Mouse (Mus musculus): ENCODE data around the gene Rbks.
"Not testable (repeated sequence)": the region's sequence is repeated elsewhere in the genome, so short reads cannot be mapped to it uniquely, and the experiment has no call there.

The Rbks gene

DNA sequence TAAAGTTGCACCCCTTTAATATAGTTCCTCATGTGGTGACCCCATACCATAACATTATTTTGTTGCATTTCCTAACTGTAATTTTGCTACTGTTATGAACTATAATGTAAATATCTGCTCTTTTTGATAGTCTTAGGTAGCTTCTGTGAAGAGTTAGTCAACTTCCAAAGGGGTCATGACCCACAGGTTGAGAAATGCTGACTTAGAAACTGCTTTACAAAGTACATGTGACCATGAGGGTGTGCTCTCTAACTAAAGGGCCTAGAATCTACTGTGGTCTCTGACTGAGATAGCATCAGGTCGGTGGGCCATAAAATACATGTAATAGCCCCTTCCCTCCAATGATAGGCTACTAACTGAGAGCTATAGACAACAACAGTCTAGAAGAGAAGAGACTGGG, 19.4 kb downstream of the Rbks start:
- DNase-seq (ENCODE audit: extremely low spot score), result no peak

DNA sequence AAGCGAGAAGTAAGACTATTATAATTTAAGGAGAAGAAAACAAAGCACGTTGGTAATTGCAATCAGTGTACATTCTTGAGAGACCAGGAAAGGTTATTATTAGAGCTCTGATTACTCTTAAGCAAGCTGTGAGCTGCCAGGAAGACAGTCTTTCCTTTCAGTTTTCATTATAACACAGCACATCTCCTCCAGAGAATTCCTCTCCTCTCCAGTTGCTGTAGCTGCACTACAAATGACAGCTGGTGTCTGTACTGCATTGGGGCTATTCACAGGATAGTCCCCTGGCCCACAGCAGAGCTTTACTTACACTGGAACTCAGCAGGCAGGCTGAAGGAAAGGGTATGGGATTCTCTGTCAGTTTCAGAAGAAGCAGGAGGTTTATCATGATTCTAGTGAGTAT, 24.0 kb downstream of the Rbks start:
- no peak for DNase-seq (ENCODE audit: extremely low spot score)

DNA sequence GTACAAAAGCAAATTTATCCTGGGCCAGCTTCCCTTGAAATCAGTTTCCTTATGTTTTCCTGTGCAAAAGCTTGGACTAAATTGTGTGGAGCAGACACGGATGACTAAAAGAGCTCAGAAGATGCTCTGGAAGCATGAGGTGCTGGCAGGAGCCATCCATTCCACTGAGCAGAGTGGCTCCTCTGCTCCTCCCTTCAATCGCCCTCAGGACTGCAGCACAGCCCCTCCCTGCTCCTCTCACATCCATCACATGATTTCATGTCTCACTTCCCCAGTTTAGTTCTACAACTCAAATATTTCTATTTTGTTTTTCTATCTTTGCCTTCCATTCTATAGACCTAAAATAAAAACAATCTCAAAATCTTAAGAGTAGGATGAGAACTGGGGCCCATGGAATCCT, 26.3 kb downstream of the Rbks start:
- no peak for DNase-seq (ENCODE audit: extremely low spot score)

DNA sequence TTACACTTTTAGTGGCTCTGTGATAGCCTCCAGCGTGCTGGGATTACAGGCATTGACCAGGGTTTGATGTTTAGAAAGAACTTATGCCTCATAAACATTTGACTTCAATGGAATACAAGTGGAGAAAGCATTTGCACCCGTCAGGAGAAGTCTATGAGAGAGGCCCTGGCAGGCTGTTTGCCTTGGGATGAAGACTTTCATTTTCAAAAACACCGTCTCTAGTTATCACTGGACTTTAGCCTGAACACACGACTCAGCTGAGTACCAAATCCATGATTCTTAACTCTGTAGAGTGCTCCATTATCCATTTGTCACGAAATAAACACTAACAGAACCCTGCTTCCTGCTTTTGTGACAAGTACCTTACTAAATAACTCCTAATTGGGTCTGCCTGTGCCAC, 27.4 kb downstream of the Rbks start:
- no peak for DNase-seq (ENCODE audit: extremely low spot score)

DNA sequence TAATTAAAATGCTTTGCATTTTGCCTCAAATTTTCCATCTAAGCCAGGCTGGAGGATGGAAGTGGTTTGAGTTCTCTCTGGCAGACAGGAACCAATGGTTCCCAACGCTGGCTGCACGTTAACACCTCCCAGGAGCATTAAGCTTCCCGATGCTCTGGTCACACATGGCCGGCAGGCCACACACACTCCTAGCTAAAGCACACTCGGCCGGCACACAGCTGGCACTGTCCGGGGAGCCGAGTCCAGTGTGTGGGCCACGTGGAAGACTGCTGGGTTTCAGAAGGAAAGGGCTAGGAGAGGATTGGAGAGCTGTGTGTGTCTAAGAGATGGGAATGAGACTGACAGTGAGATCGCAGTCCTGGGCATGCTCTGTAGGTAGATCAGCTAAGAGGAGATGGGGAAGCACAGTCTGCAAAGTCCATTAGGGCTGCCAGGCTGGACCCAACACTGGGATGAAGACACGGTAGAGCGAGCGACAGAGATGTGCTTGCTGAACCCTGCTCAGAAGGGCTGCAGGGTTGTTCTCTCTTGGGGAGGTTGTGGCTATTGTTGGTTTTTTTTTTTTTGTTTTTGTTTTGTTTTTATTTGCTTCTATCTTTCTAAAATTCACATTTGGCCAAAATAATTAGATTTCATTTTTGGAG, 29.0 kb downstream of the Rbks start:
- no peak for DNase-seq (ENCODE audit: extremely low spot score)

DNA sequence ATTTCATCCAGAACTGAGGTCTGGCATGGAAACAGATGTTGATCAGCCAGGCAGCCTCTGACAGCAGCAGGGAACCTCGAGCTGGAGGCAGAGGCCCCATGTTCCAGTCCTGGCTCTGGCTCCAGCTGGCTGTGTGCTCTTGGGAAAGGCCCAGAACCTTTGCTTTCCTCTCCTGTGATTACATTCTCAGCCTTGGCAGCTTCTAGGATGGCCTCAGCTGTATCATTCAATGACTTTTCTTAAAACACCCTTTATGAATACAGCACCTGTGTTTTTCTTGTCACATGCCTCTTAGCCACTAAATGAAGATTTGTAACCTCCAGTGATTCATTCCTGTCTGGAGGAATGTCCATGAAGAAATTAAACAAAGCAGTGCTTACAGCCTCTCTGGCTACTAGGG, 31.3 kb downstream of the Rbks start:
- DNase-seq (ENCODE audit: extremely low spot score), result no peak

DNA sequence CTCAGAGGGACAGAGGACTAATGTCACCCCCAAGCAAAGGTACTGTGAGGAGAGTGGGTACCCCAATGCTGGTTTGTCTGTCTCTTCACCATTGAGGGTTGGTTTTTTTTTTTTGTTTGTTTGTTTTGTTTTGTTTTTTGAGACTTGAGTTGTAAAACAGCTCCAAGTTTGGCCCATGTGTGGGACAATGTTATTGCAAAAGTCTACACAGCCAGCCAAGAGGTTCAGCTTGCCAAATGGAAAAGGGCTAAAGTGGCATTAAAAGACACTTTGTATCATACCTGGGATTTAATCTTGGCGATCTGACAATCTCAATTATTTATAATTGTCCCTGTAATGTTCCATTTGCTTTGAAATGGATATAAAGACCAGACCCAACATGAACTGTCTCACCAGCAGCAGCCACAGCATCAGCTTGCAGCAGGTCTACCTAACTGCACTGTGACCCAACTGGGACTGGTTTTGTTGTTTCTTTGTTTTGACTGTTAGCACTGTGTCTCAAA, 41.7 kb downstream of the Rbks start:
- DNase-seq (ENCODE audit: extremely low spot score), result no peak

DNA sequence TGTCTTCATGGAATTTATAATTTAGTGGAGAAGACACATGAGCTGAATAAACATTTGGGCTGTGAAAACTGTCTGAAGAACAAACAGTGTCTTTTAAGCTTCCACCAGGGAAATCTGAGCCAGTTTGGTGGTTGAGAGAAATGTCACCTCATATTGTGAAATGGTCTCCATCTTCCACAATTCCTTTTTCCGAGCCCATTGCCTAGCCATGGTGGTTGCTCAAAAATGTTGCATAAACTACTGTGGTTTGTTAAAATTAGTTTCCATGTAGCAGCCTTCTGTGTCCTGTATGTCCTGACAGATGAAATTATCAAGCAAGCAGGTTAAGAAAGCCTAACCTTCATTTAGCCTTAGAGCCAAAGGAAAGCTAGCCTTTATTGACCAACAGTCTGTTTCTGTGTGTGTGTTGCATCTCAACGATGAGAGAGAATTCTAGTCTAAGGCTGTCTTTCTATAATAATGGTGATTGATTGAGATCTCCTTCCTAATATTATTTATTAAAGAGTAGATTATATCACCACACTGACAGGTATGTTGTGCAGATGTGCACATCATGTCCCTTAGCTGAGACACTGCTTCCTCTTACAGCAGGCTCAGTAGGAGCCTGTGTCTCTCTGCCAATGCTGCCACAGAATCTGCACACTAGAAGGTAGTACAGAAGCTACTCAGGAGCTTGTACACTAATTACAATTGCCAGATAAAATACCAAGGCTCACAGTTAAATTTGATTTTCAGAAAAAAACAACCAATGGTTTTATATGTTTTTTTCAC, 46.7 kb downstream of the Rbks start:
- DNase-seq (ENCODE audit: extremely low spot score), result no peak

DNA sequence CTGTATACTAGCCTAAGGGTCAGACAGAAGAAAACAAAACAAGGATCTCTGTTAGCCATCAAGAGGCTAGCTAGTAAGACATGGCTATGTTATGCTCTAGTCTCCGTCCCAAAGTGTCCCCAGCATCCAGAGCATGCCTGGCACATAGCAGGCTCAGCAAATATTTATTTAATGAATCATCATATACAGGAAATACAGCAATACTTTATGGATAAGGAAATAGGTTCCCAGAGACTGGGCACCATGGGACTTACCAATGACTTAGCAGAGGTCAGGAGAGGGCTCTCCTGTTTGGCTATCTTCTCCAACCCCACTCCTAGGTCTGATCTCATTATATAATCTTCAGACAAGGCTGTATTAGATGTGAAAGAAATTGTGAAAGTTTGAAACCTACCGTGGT, 50.1 kb downstream of the Rbks start:
- no peak for DNase-seq (ENCODE audit: extremely low spot score)

DNA sequence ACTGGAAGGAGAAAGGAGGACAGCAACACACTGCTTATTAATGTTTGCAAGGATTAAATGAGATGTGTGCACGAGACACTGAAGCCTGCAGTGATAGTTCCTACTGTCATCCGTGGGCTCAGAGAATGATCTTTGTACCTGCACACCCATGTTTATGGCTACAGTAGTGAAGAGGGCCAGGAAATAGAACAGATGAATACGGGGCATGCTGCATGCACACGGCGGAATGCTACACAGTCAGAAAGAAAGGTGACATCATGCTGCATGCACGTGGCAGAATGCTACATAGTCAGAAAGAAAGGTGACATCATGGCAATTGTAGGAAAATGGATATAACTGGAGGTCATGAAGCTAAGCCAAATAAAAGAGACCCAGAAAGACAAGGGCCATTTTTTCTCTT, 50.9 kb downstream of the Rbks start:
- no peak for DNase-seq (ENCODE audit: extremely low spot score)

DNA sequence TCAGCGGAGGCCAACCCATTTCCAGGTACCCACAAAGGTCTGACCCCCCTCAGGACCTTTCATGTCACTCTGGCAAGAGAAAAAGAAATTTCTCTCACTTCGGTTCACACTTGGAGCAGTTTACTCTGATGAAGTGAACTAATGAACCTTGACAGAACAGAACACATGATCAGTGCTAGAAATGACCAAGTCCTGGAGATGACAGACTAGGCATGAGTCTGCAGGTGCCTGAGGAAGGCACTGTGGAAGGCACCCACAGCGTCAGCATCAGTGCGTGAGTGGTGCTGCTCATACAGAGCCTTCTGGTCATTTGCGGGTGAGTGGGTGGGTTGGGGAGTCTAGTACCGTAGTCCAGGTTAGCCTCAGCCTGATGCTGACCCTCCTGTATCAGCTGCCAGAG, 51.6 kb downstream of the Rbks start:
- DNase-seq (ENCODE audit: extremely low spot score), result no peak

DNA sequence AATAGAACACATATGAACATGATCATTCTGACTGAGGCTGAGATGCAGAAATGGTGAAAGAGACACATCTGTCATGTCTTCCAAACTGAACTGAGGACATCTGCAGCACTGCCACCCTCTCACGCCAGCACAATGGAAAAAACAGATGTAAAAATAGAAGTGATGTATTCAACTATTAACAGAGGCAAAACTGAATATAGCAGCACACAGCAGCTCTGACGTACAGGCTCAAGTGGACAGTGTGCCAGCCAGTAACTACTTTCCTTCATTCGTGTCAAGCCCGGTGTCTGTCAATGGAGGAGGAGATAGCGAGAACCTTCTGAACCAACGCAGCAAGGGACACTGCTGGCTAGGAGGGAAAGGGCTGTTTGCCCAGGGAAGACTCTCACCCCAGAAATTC, 52.6 kb downstream of the Rbks start:
- DNase-seq (ENCODE audit: extremely low spot score), result no peak

DNA sequence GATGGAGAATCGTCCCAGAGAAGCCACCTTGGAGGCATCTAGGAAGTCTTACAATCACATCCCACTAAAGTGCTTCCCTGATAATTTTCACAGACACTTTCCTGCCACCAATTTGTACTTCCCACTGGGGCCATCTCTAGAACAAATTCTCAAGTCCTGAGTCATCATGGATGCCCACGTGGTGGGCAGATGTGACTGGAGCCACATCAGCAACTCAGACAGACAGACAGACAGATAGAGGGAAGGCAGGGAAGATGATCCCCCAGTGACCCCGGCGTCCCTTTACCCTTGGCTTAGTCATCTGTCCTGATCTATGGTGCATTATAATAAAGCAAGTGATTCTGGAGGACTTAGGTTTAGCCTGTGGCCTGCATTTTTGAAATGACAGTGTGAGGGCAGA, 53.2 kb downstream of the Rbks start:
- DNase-seq (ENCODE audit: extremely low spot score), result no peak

DNA sequence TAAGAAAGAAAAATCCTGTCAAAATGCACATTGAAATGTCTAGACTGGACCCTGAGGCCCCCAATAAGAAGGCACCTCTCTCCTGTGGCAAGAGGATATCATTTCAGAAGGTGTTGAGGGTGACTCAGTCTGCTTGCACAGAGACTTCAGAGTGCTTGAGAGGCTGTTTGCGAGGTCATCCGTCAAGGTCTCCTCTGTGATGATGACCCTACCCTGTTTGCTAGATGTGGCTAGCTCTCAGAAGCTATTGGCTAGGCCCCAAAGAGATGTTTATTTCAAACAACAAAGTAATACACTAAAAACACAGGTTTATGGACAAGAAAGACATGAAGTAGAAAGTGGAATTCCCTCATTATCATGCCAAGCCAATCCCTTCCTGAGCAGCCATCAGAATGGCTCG, 55.1 kb downstream of the Rbks start:
- DNase-seq (ENCODE audit: extremely low spot score), result no peak

DNA sequence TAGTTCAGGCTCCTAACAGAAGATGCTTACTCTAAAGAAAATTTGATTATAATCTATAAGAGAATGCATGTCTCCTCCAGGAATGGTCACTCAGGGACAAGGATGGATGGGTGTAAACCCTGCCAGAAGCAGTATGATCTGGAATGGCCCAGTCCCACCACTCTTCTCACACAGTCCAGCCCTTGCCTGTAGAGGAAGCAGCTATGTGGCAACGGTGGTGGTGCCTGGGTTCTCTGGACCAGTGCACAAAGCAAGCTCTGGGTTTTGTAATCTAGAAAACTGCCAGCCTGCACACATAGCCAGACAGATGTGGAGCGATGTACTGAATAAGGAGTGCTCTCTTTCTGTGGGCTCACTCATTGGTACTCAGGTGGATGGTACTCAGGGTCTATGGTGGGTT, 56.9 kb downstream of the Rbks start:
- no peak for DNase-seq (ENCODE audit: extremely low spot score)

DNA sequence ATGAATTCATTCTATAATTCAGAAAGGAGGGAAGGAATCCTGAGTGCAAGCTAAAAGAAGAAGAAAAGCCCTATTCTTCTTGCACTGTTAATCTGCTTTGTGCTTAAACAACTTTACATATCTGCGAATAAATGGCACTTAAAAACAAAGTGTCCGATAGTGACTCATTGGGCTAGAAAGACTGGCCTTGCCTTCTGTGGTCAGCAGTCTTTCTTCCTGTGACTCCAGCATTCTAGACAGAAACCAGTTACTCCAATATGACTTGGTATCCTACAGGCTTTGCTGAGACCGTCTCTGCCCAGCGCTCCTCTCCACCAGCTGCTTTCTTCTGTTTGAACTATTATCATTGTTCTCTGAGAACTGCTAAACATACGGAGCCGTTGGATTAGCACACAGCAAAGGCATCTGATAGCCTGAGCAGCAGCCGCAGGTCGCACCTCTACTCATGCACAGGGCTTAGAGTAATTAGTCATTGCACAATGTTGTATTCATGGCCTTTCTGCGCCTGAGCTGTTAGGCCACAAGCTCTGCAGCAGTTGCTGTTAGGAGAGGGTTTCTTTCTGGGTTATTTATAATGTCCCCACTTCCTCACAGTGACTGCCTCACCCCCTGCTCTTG, 60.7 kb downstream of the Rbks start:
- DNase-seq (ENCODE audit: extremely low spot score), result no peak

DNA sequence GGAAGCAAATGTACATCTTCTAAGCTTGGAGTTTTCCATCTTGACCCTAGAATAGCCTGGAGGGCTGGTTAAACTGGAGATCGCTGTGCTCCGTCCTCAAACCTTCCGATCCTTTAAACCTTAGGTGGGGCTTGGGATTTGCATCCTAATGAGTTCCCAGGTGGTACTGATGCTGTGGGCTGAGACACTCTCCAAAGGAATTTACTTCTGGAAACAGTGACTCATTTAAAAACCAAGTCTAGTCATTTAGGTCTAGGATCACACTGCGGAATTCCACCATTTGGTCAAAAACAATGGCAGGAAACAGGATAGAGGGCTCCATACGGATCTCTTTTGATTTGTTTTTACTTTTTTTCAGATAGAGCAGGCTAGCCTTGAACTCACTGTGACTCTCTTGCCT, 62.7 kb downstream of the Rbks start:
- DNase-seq (ENCODE audit: extremely low spot score), result no peak

DNA sequence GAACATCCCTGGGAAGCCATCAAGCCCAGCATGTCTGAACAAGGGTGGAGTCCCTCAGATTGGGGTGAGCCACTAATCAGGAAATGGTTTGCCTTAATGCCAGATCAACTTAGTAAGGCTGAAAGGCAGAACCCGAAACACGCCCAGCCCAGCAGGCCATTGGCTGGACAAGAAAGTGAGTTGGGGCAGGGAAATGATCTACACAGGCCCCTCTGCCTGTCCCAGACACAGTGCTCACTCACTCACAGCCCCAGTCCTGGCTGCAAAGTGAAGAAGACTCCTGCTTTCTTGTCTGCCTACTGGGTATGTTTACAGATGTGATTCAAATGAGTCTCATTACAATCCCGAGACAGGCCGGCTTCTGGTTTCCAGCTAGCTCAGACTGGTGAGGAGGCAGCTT, 63.3 kb downstream of the Rbks start:
- no peak for DNase-seq (ENCODE audit: extremely low spot score)

DNA sequence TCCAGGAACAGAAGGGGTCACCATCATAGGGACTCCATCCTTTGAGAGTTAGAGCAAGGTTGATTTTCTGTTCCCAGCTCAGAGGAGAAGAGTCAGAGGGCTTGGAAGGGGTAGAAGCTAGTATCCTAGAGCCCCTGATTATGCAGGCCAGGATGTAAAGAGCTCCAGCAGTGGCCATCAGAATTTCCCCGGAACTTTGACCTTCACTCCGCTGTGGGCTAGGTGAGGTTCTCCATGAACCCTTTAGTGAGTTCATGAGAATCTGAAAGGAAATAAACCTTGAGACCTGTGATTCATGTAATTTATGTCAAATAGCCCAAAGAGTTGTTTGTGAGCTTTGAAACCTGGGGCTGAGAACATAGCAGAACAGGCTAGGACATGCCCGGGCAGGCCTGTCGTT, 66.3 kb downstream of the Rbks start:
- DNase-seq (ENCODE audit: extremely low spot score), result not testable (repeated sequence)

DNA sequence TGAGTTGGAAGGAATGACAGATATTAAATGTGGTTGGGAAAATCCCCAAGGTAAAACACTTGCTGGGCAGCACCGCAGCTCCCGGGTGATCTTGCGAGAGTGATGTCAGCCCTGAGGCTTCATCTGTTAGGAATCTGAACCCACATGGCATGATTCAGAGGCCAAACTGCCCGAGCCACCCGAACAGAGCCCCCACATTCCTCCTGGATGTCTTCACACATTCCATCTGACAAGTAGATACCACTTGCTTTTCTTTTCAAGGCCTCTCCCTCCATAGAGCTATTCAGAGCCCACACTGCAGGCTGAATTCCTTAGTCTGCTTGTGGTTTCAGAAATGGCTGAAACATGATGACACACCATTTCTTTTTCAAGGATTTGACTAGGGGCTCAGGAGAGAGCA, 67.4 kb downstream of the Rbks start:
- peak; percentile 43 for DNase-seq (ENCODE audit: extremely low spot score)

DNA sequence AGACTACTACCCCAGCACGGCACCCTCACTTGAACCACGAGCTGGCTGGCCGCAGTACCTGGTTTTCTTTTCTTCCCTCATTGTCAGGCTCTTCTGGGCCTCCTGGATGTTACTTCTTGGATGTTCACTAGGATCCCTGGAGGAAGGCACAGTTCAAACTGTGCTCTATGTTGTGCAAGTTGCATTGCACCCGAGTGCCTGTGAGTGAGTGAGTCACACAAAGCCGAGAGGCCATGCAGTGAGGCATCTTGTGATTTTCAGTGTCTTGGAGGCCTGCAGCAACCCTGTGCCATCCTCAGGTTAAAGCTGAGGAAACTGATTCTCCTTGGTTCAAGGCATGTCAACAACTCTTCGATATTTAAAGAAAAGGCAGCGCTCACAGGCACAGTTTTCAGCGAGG, 68.9 kb downstream of the Rbks start:
- DNase-seq (ENCODE audit: extremely low spot score), result no peak

DNA sequence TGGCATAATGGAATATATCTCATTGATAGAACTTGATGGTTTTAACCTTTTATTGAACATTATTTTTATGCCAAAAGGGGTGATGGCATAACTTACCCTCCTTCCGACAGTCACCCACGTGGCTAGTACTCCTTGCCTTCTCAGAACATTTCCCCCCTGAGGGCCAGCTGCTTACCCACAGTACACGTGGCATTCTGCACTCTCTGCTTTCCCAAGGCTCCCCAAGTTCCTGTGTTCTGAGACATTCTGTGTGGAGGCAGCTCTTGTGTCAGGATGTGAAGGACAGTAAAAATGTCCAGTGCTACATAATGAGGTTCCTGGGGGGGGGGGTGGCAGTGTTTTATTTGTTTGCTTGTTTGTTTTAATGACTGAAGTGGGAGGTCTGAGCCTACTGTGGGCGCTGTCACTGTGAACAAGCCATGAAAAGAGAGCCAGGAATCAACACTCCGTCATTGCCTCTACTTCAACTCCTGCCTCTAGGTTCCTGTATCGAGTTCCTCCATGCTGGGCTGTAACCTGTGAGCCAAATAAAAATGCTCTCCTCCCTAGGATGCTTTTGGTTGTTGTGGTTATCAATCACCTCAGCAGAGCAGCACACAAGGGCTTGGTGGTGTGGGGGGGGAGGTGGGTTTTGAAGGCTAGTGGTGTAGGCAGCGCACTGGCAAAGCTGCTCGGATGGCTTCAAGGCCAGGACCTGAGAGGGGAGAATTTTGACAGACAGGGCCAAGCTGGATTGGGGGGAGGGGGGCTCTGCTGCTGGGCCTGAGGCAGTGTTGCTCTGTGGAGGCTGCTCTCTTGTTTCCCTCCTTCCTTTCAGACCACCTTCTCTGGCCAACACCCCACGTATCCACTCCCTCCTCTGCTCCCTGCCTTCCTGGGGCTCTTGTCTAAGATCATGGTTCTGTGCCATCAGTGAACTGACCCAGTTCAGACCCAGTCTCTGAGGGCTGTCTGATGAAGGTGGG, 69.6 kb downstream of the Rbks start:
- DNase-seq (ENCODE audit: extremely low spot score), result no peak

Measured in embryo, embryonic 9.5 days (tissue).